Mouse (Mus musculus): Measurements from ENCODE around the gene Rbms1.

The Rbms1 gene

GRCm38 (mm10) chr2:60962671-60963421, at the start of gene Rbms1:
Rbms1 (minus strand) TSS chr2:60963192.
- DNase-seq (ENCODE audit: low spot score in 2 of 2) = peak; percentile 63 to 73

GRCm38 (mm10) chr2:61012249-61012828, 49.3 kb upstream of the Rbms1 start:
- DNase-seq (ENCODE audit: low spot score in 2 of 2) = no peak

GRCm38 (mm10) chr2:60986286-60986685, 23.3 kb upstream of the Rbms1 start:
- DNase-seq (ENCODE audit: low spot score in 2 of 2) = no peak

GRCm38 (mm10) chr2:60978538-60979313, 15.7 kb upstream of the Rbms1 start:
- no peak for DNase-seq (ENCODE audit: low spot score in 2 of 2)

- DNase-seq (ENCODE audit: low spot score in 2 of 2) = no peak
Observed at GRCm38 (mm10) chr2:60972189-60972814, 9.3 kb upstream of the Rbms1 start.

GRCm38 (mm10) chr2:60963616-60964015, 624 bp upstream of the Rbms1 start:
- DNase-seq (ENCODE audit: low spot score in 2 of 2) = peak; percentile 15 to 36

- DNase-seq (ENCODE audit: low spot score in 2 of 2) = no peak
Observed at GRCm38 (mm10) chr2:60962001-60962670, 856 bp downstream of the Rbms1 start.

GRCm38 (mm10) chr2:60961281-60961680, 1.7 kb downstream of the Rbms1 start:
- peak in 1 of 2 experiments; percentile 5 for DNase-seq (ENCODE audit: low spot score in 2 of 2)

GRCm38 (mm10) chr2:60948241-60948640, 14.8 kb downstream of the Rbms1 start:
- DNase-seq (ENCODE audit: low spot score in 2 of 2) = no peak

GRCm38 (mm10) chr2:60947817-60948216, 15.2 kb downstream of the Rbms1 start:
- no peak for DNase-seq (ENCODE audit: low spot score in 2 of 2)

- no peak for DNase-seq (ENCODE audit: low spot score in 2 of 2)
Observed at GRCm38 (mm10) chr2:60940454-60940961, 22.5 kb downstream of the Rbms1 start.

GRCm38 (mm10) chr2:60939957-60940356, 23.0 kb downstream of the Rbms1 start:
- DNase-seq (ENCODE audit: low spot score in 2 of 2) = no peak

GRCm38 (mm10) chr2:60936910-60937309, 26.1 kb downstream of the Rbms1 start:
- DNase-seq (ENCODE audit: low spot score in 2 of 2) = peak in 1 of 2 experiments; percentile 33

- DNase-seq (ENCODE audit: low spot score in 2 of 2) = no peak
Observed at GRCm38 (mm10) chr2:60928948-60929347, 34.0 kb downstream of the Rbms1 start.

- no peak for DNase-seq (ENCODE audit: low spot score in 2 of 2)
Observed at GRCm38 (mm10) chr2:60927906-60928775, 34.9 kb downstream of the Rbms1 start.

- DNase-seq (ENCODE audit: low spot score in 2 of 2) = no peak
Observed at GRCm38 (mm10) chr2:60925063-60925462, 37.9 kb downstream of the Rbms1 start.

- no peak for DNase-seq (ENCODE audit: low spot score in 2 of 2)
Observed at GRCm38 (mm10) chr2:60923756-60924544, 39.0 kb downstream of the Rbms1 start.

GRCm38 (mm10) chr2:60923111-60923510, 39.9 kb downstream of the Rbms1 start:
- DNase-seq (ENCODE audit: low spot score in 2 of 2) = no peak

GRCm38 (mm10) chr2:60922351-60922750, 40.6 kb downstream of the Rbms1 start:
- DNase-seq (ENCODE audit: low spot score in 2 of 2) = no peak

- no peak for DNase-seq (ENCODE audit: low spot score in 2 of 2)
Observed at GRCm38 (mm10) chr2:60920076-60920475, 42.9 kb downstream of the Rbms1 start.
